Mouse (Mus musculus) heart, embryonic 12.5 days (tissue): ENCODE measurements at regions not wholly inside any gene's neighbourhood (a gene's known extent, or its start where the extent isn't known, plus 50 kb on each side); places are given as distances from the start of the nearest gene placed in this dataset.

ENCODE experiments used
- ATAC-seq: fragments of 200-750 bp; cut with Nextera tagmentation; 2 replicates; pipeline ENCODE4 v1.8.0; 2017; ENCODE audit warnings: moderate TSS enrichment, moderate library complexity; ENCODE audit not compliant: insufficient number of reproducible peaks, low FRiP score
- H3K27ac ChIP-seq: fragments of 300-500 bp; sonication (generic); 2 replicates; pipeline ENCODE4 v1.5.1; 2016; ENCODE audit warnings: mild to moderate bottlenecking, moderate library complexity; ENCODE audit not compliant: poor library complexity, severe bottlenecking
- H3K27me3 ChIP-seq: fragments of 300-500 bp; sonication (generic); replicated peaks from 2 replicates; pipeline ENCODE4 v1.6.1; 2016; ENCODE audit warnings: mild to moderate bottlenecking, moderate library complexity
- H3K36me3 ChIP-seq: fragments of 300-500 bp; sonication (generic); 2 replicates; pipeline ENCODE4 v1.6.1; 2016; ENCODE audit warnings: mild to moderate bottlenecking, moderate library complexity
- H3K4me1 ChIP-seq: fragments of 300-500 bp; sonication (generic); replicated peaks from 2 replicates; pipeline ENCODE4 v1.6.1; 2016; ENCODE audit warnings: mild to moderate bottlenecking
- H3K4me2 ChIP-seq: fragments of 300-500 bp; sonication (generic); 2 replicates; pipeline ENCODE4 v1.6.1; 2016; ENCODE audit warnings: mild to moderate bottlenecking, moderate library complexity
- H3K4me3 ChIP-seq: fragments of 300-500 bp; sonication (generic); 2 replicates; pipeline ENCODE4 v1.5.1; 2016; ENCODE audit warnings: mild to moderate bottlenecking
- H3K9ac ChIP-seq: fragments of 300-500 bp; sonication (generic); 2 replicates; pipeline ENCODE4 v1.6.1; 2016; ENCODE audit warnings: mild to moderate bottlenecking, moderate library complexity
- H3K9me3 ChIP-seq: fragments of 300-500 bp; sonication (generic); replicated peaks from 2 replicates; pipeline ENCODE4 v1.6.1; 2016; ENCODE audit warnings: mild to moderate bottlenecking, moderate library complexity
- WGBS: fragments of 180-500 bp; shearing (Covaris S2); methylation state at CpG from one replicate; pipeline ENCODE4 v1.1.7; 2016; 5-methylcytosine and 5-hydroxymethylcytosine counted together

DNA sequence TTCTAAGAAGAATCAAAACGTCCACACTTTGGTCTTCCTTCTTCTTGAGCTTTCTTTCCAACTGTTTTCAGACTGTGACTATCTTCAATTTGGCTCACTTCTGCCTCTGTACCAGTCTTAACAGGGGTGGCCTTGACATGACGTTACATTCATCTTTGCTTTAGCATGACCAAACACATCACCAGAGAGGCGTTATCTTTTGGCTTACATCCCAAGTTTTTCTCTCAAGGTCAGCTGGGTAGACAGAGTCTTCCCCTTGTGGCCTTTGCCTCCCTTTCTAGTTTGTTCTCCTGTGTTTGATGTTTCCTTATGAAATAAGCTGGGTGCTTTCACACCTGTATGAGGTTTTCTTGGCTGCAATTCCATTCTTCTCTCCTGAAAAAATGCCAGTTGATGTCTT lies 180.7 kb upstream of the Sash1 start:
- 0 out of 2 replicates have a peak, but pooled peaks cover 7% of the 10 kb centered on the region for H3K4me1 ChIP-seq
- H3K4me2 ChIP-seq: no peak overlapping the region
- H3K36me3 ChIP-seq: no peaks in the 10 kb centered on the region
- H3K4me3 ChIP-seq: no peak overlapping the region
- H3K9ac ChIP-seq: no peak overlapping the region
- H3K27me3 ChIP-seq: no peaks in the 10 kb centered on the region
- 46% methylated on average over 3 of the region's 3 CpGs for WGBS
- H3K9me3 ChIP-seq: no peaks in the 10 kb centered on the region
- ATAC-seq: no peak
- H3K27ac ChIP-seq: no peak overlapping the region

DNA sequence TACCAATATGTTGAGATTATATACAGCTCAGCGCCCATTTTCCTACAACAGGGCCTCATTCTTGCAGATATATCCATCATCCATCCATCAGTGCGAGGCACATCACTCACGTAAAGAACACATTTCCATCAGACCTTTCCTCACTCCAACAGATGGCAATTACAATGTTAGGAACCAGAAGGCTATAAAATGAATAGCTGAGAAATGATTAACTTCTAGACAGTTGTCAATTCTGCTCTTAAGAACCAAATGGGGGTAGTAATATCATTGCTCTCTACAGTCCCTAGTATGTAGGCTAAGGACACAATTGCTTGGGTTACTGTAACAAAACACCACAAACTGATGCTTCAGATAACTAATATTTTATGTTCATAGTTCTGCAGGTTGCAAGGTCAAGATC lies 176.1 kb upstream of the Sash1 start:
- ATAC-seq: no peak
- Histone ChIP-seq H3K4me2 (no peak overlapping the region), H3K27me3 (no peaks in the 10 kb centered on the region), H3K4me3 (no peak overlapping the region), H3K9ac (no peak overlapping the region), H3K4me1 (0 out of 2 replicates have a peak, but pooled peaks cover 7% of the 10 kb centered on the region), H3K9me3 (no peaks in the 10 kb centered on the region), H3K27ac (no peak overlapping the region), H3K36me3 (no peaks in the 10 kb centered on the region)
- 78% methylated on average over 3 of the region's 3 CpGs for WGBS

DNA sequence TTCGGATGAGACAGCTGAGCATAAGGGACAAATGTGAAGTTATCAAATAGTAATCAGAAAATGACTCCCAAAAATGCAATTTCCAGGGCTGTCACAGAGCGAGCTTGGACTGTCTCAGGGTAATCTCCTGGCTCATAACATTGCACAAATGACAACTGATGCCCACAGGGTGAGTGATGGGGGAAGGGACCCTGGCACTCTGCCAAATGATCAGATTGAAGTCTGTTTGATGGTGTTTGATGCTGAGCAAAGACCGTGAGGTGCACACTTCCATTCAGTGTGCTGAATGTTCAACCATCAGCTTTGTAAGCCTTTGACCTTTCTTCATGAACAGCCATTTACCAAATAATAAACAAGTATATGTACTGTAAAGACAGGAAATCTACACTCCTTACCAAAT lies 169.4 kb upstream of the Sash1 start:
- H3K9ac ChIP-seq: no peak overlapping the region
- H3K27me3 ChIP-seq: no peaks in the 10 kb centered on the region
- no peaks in the 10 kb centered on the region for H3K9me3 ChIP-seq
- H3K4me3 ChIP-seq: no peak overlapping the region
- H3K4me1 ChIP-seq: no peaks in the 10 kb centered on the region; the same call in 1 of the 2 replicates
- H3K4me2 ChIP-seq: no peak overlapping the region
- WGBS: 60% methylated on average over 3 of the region's 3 CpGs
- ATAC-seq: no peak
- no peak overlapping the region for H3K27ac ChIP-seq
- H3K36me3 ChIP-seq: no peaks in the 10 kb centered on the region

DNA sequence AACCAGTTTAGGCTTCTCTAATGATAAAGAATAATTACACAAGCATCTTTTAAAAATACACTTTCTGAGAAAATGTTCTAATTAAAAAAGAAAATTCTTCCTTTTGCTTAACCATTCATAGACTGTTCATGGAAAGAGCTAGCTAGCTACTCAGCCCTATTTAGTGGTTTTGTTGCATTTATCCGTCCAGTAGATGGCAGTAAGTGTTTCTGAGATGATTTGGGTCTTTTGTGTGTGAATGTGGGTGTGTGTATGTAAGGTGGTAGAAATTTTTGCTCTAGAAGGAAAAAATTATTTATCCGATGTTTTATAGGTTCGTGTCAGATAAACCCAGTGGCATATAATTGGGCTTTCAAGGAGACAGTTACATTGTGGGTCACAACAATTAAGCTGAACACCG lies 167.5 kb upstream of the Sash1 start:
- Histone ChIP-seq H3K4me3 (no peak overlapping the region), H3K27ac (no peak overlapping the region), H3K36me3 (no peaks in the 10 kb centered on the region), H3K4me2 (no peak overlapping the region), H3K9ac (no peak overlapping the region), H3K4me1 (no peaks in the 10 kb centered on the region; the same call in 1 of the 2 replicates), H3K27me3 (no peaks in the 10 kb centered on the region), H3K9me3 (no peaks in the 10 kb centered on the region)
- WGBS: 54% methylated on average over 4 of the region's 4 CpGs
- no peak for ATAC-seq

DNA sequence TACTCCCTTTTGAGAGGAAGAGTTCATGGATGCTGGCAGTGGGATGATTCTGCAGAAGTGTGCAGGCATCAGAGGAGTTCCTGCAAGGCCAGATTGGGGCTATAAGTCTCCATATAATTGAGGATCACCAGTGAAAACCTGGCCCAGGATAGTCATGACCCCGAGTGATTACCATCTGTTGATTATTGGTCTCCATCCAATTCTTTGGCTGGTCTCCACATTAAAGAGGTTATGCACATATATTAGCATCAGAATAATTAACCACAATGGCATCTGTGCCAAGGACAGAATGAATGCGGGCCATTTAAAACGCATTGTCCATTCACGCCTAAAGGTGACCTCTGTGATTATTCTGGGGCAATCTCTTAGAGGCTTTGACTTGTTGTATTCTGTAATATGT lies 161.5 kb upstream of the Sash1 start:
- H3K27ac ChIP-seq: no peak overlapping the region
- no peaks in the 10 kb centered on the region for H3K4me1 ChIP-seq
- H3K36me3 ChIP-seq: no peaks in the 10 kb centered on the region
- no peak overlapping the region for H3K4me3 ChIP-seq
- no peak overlapping the region for H3K4me2 ChIP-seq
- WGBS: 90% methylated on average over 4 of the region's 4 CpGs
- no peak for ATAC-seq
- no peaks in the 10 kb centered on the region for H3K27me3 ChIP-seq
- H3K9me3 ChIP-seq: no peaks in the 10 kb centered on the region
- H3K9ac ChIP-seq: no peak overlapping the region

DNA sequence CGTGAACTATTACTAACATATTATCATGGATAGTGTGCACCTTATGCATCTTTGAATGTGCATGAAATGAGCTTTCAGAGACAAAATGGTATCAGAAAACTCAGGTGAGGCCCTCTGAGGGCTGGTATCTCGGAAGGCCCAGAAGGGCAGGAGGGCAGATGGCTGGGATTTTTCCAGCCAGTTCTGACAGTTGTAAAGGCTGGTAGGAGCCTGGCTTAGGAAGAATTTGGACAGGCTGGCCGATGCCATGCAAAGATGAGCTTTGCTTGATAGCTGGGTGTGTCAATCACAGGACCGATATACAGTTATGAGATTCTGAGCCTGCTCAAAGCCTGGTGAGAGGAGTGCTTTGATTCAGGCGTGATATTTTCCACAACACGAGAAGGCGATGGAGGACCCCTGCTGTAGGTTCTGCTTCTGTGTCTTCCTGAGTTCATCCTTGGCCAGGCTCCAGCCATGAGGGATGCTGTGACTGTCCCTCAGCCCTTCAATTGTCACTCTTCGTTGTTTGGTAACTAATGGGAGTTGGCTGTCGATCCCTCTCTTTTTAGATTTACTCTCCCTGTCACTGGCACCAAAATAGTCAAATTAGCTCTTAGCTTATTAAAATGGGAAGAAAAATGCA lies 159.0 kb upstream of the Sash1 start:
- no peak for ATAC-seq
- no peak overlapping the region for H3K4me2 ChIP-seq
- H3K4me1 ChIP-seq: no peaks in the 10 kb centered on the region
- H3K27ac ChIP-seq: no peak overlapping the region
- 80% methylated on average over 9 of the region's 9 CpGs for WGBS
- H3K27me3 ChIP-seq: no peaks in the 10 kb centered on the region
- H3K9me3 ChIP-seq: no peaks in the 10 kb centered on the region; the same call in 1 of the 2 replicates
- no peaks in the 10 kb centered on the region for H3K36me3 ChIP-seq
- H3K9ac ChIP-seq: no peak overlapping the region
- no peak overlapping the region for H3K4me3 ChIP-seq

DNA sequence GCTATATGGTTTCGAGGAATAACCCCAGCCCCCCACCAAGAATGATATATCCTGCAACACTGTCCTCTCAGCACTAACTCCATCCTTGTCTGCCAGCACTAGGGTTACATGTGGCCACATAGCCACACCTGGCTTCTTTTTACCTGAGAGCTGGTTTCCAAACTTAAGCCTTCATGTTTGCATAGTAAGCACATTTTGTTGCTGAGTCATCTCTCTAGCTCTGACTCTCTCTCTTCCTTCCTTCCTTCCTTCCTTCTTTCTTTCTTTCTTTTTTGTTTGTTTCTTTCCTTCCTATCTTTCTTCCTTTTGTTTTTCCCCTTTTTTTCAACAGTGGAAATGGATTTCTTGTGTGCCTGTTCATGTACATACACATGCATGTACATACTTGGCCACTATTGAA lies 157.6 kb upstream of the Sash1 start:
- no peaks in the 10 kb centered on the region for H3K27me3 ChIP-seq
- no peaks in the 10 kb centered on the region for H3K4me1 ChIP-seq
- no peak overlapping the region for H3K4me2 ChIP-seq
- 100% methylated on average over 1 of the region's 1 CpGs for WGBS
- no peak overlapping the region for H3K4me3 ChIP-seq
- no peak for ATAC-seq
- H3K27ac ChIP-seq: no peak overlapping the region
- no peak overlapping the region for H3K9ac ChIP-seq
- no peaks in the 10 kb centered on the region; the same call in 1 of the 2 replicates for H3K9me3 ChIP-seq
- H3K36me3 ChIP-seq: no peaks in the 10 kb centered on the region

DNA sequence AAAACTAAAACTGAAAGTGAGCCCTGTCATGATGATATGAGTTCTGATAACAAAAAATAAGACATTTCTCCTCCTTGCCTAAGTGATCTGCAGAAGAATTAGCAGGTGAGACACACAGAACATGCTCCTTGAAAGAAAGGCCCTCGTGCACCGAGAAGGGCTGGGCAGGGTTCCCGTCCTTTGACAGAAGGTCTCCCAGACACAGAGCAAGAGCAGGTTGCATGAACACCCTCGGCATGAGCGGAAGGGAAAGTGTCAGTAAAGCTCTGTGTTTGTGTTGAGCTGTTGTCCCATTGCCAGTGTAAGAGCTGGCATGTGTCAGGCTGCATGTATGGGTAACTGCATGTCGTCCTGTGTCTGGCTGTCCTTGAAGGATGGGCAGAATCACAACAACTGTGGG lies 144.6 kb upstream of the Sash1 start:
- Histone ChIP-seq H3K4me1 (no peaks in the 10 kb centered on the region), H3K4me2 (no peak overlapping the region)

DNA sequence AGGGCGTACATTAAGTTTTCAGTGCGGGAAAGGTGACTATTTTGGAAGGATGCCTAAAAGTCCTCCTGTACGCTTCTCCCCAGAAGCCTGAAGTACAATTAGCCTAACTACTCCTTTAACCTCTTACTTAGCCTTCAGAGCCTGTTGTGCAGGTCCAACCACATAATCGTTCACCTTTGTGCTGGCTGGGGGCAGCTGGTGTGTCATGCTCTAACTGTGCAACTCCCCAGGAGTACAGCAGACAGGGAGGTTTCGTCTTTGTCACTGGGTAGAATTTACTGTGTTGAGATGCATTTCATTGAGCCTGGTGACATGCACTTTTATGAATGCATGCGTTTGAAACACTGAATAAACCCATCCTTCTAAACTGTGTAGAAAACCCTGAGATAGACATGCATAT lies 143.6 kb upstream of the Sash1 start:
- H3K36me3 ChIP-seq: no peaks in the 10 kb centered on the region
- H3K4me3 ChIP-seq: no peak overlapping the region
- no peak overlapping the region for H3K9ac ChIP-seq
- H3K9me3 ChIP-seq: peaks cover 3% of the 10 kb centered on the region; the same call in 1 of the 2 replicates
- ATAC-seq: no peak
- H3K27me3 ChIP-seq: no peaks in the 10 kb centered on the region
- 83% methylated on average over 6 of the region's 6 CpGs for WGBS
- no peaks in the 10 kb centered on the region for H3K4me1 ChIP-seq
- H3K27ac ChIP-seq: no peak overlapping the region
- H3K4me2 ChIP-seq: no peak overlapping the region

More for the DNA sequence above, 144.6 kb upstream of the Sash1 start:
- H3K4me3 ChIP-seq: no peak overlapping the region
- H3K9me3 ChIP-seq: peaks cover 3% of the 10 kb centered on the region; the same call in 1 of the 2 replicates
- WGBS: 78% methylated on average over 6 of the region's 6 CpGs
- H3K27ac ChIP-seq: no peak overlapping the region
- no peaks in the 10 kb centered on the region for H3K27me3 ChIP-seq
- H3K36me3 ChIP-seq: no peaks in the 10 kb centered on the region
- no peak for ATAC-seq
- no peak overlapping the region for H3K9ac ChIP-seq

DNA sequence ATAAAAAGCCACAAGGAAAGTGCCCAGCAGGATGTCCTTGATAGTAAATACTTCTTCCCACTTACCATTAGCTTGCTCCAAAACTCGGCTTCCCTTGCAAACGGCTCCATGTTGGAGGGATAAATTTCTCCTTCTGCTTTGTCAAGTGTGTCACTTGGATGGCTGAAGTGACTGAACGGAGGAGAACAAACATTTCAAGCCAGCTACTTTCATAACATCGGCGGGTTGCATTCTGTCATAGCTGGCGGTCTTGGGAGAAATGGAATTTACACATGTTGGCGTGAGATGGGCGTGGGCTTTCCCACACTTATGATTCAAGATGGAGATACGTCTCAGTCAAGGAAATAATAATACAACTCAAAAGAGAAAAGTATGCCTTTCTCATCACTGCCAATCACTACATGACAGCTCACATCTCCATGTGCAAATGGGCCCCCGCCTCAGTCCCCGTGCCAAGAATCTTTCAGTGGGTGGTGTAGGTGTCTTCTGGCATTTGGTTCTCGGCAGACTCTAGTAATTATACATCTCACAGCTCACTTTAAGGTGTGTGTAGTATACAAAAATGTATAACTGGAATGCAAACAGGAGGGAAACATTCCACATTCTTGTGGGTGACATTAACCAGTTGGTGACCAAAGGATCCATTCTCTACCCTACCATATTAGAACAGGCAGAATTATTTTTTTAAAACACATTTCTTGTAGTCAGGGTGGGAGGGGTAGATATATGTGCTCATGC lies 141.4 kb upstream of the Sash1 start:
- H3K4me2 ChIP-seq: no peak overlapping the region
- WGBS: 78% methylated on average over 12 of the region's 12 CpGs
- no peaks in the 10 kb centered on the region for H3K36me3 ChIP-seq
- ATAC-seq: no peak
- H3K4me3 ChIP-seq: no peak overlapping the region
- H3K9me3 ChIP-seq: peaks cover 2% of the 10 kb centered on the region; the same call in 1 of the 2 replicates
- H3K27ac ChIP-seq: no peak overlapping the region
- H3K9ac ChIP-seq: no peak overlapping the region
- H3K4me1 ChIP-seq: no peaks in the 10 kb centered on the region
- H3K27me3 ChIP-seq: no peaks in the 10 kb centered on the region

DNA sequence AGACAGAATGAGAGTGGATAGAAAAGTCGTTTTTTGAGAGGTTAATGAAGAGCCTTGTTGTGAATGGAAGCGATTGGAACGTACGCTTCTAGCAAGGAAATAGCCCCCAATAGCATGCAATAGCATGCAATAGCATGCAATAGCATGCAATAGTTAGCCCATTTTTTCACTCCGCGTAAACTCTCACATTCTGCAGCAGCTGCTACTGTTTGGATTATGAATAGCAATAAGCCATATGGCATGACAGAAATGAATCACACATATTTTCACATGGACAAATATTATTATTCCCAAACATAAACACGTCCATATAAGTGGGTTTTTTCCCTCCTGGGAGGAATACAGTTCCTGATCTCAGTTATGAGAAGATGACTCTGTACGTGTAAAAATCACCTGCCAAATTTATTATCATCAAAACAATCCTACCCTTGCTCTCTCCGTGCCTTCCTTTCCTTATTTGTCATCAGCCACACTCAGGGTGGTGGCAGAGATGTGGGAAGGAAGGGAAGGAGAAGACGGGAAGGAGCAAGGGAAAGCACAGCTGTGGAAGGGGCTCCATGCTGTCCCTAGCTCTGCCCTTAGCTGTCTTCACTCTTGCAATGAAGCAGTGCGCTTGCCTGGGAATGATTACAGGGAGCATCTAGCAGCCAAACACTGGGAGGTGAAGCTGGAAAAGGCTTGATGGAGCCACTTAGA lies 129.1 kb upstream of the Sash1 start:
- H3K9ac ChIP-seq: no peak overlapping the region
- no peaks in the 10 kb centered on the region for H3K9me3 ChIP-seq
- H3K36me3 ChIP-seq: no peaks in the 10 kb centered on the region
- H3K4me2 ChIP-seq: no peak overlapping the region
- no peak overlapping the region for H3K27ac ChIP-seq
- WGBS: 69% methylated on average over 11 of the region's 11 CpGs
- H3K4me1 ChIP-seq: peaks cover 21% of the 10 kb centered on the region
- H3K27me3 ChIP-seq: no peaks in the 10 kb centered on the region
- ATAC-seq: no peak
- no peak overlapping the region for H3K4me3 ChIP-seq
